Mouse (Mus musculus) kidney, adult 2 months (tissue): ENCODE results near the gene Lrrk1.

ENCODE experiments used
- CTCF ChIP-seq: fragments of 200-500 bp; conservative IDR thresholded peaks from 2 replicates; pipeline ENCODE4 v1.5.1; 2011; ENCODE audit warnings: low read depth, mild to moderate bottlenecking, control low read depth, low read length, moderate library complexity, mixed read lengths; ENCODE audit not compliant: insufficient read depth, insufficient read length
- POLR2A ChIP-seq: fragments of 200-500 bp; IDR thresholded peaks from one replicate; pipeline ENCODE4 v1.6.1; 2011; ENCODE audit warnings: low read depth, low read length, control low read depth

DNA sequence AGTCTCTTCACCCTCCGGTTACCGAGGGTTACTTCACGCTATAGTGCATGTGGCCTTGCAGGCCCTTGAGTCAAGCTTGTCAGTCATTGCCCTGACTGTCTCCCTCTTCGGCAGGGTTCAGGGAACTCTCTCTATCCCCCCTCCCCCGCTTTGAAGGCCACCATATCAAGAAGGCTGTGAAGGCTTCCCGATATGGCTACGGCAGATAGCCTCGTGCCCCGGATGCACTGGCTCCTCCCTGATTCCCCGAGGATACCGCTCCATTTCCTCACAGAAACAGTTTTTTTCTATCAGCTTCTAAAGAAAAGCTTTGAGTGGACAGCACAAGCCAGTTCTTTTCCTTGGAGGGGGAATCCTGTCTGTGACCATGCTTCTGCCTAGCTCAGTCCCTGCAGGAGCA lies 17.4 kb upstream of the Lrrk1 start:
- TF ChIP-seq CTCF (no peak), POLR2A (no peak)
